Mouse (Mus musculus): ENCODE results near the gene Il17rb. TPM values are rescaled to one million over a fixed set of nuclear protein-coding genes. Genes with fewer than 3 reads are reported as not detected.

The Il17rb gene
- 1.8 TPM in 2 replicates for polyA plus RNA-seq (2015; fragmentation: Nextera tagmentation; extraction: Ambion mirVana)

DNA sequence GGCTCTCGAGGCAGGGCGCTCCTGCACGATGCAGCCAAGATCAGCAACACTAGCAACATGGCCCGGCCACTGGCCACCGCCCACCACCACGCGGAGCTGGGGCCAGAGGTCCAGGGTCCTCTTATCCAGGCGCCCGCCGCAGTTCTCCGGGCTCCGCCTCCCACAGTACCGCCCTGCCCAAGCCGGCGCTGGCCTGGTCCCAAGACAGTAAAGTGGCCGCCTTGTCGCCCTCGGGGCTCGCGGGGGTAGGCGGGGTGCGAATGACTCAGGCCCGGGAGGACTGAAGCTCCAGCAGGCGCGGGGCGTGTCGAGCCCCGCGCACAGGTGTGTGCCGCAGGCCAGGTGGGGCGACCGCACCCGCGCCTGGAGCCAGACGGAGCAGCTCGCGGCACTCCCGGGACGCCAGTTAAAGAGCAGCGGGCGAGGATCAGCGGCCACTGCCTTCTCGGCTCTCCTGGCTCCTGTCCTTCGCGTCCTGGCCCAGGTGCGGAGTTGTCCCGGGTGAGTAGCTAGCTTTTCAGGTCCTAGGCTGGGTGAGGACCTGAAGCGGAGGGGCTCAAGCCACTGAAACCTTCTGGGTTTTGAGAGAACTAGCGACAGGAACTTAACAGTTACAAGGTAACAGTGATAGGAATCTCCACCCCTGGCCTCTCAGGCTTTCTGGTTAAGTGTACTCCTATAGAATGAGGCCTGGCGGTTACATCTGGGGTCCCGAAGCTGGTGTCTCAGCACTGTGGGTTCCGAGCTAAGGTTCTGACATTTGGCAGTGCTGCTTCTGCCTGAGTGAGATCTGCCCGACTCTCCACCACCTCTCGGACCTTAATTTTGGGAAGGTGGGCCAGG is at the start of gene Il17rb, which contains the start of gene Chdh:
Gene Il17rb (minus strand): TSS at position 164 of the 843 bp plus-strand sequence.
Gene Chdh (plus strand): TSS at position 291 of the 843 bp plus-strand sequence.
- peak within 1 kb of the TSS; percentile 93 for H3K4me2 ChIP-seq
- 10% methylated on average over 54 of the region's 54 CpGs for WGBS
- H3K4me1 ChIP-seq (replicated peaks): peaks cover 10% of the 10 kb centered on the region
- H3K9me3 ChIP-seq: no peaks in the 10 kb centered on the region
- H3K9ac ChIP-seq: peak within 1 kb of the TSS; percentile 32
- no peaks in the 10 kb centered on the region for H3K36me3 ChIP-seq
- peak within 1 kb of the TSS; percentile 45 for H3K4me3 ChIP-seq
- peak; percentile 80 for ATAC-seq (ENCODE audit: low FRiP score, low read depth)
- peaks cover 6% of the 10 kb centered on the region; the same call in 1 of the 2 replicates for H3K27me3 ChIP-seq
- no peak within 1 kb of the TSS for H3K27ac ChIP-seq (replicated peaks)

DNA sequence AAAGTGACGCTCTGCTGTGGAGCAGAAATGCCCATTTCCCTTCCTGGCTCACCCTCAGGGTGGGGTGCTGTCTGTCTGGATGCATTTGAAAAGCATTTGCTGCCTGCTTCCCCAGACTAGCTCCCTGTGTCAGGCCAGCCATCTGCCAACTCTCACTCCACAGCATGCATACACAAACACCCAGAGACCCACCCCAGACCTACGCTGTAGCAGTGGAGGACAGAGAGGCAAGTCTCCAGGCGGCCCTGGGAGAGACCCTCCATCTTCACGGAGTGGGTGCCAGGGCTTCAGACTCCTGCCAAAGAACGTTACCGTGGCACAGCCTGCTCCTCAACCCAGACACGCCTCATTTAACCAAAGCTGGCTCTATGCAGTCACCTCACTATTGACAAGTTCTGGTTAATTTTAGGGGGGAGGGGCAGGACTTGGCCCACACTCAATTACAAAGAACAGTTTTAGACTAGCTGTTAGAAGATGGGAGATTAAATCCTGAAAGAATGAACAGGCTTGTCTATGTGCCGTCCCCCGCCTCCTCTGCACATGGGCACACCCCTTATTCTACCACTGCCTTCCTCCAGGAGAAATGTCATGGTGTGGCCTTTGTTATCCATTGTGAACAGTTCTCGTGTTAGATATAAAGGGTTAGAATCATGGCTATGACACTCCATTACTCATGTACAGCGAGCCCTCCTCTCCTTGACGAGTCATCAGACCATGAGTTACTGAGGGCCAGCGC is 47.5 kb upstream of the Il17rb start:
- H3K4me2 ChIP-seq: peak overlapping the region; percentile 5; the same call in 1 of the 2 replicates
- no peak overlapping the region for H3K9ac ChIP-seq
- H3K4me1 ChIP-seq (replicated peaks): peaks cover 11% of the 10 kb centered on the region
- H3K9me3 ChIP-seq: no peaks in the 10 kb centered on the region
- H3K27me3 ChIP-seq: no peaks in the 10 kb centered on the region
- H3K4me3 ChIP-seq: no peak overlapping the region
- no peaks in the 10 kb centered on the region for H3K36me3 ChIP-seq
- WGBS: 32% methylated on average over 13 of the region's 13 CpGs
- H3K27ac ChIP-seq (replicated peaks): peak overlapping the region; percentile 65
- ATAC-seq (ENCODE audit: low FRiP score, low read depth): peak; percentile 94

DNA sequence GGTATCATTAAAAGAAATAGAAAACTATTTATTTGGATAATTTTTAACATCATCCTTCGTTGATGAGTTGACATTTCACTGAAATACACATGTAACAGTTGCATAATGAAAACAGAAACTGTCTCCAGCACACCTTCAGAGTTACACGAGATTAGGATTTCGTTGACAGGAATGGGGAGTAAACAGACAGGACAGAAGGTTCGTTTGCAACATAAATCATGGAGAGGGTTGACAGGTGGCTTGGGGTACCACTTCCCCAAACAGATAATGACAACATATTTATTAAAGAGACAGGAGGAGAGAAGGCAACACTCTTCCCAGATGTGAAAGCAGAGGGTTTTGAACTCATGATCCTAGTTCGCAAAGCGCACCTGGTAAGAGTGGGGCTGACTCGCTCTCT is 46.2 kb upstream of the Il17rb start:
- 76% methylated on average over 7 of the region's 7 CpGs for WGBS
- Histone ChIP-seq H3K9ac (no peak overlapping the region), H3K9me3 (no peaks in the 10 kb centered on the region), H3K4me3 (no peak overlapping the region), H3K27me3 (no peaks in the 10 kb centered on the region), H3K4me1 (replicated peaks) (peaks cover 11% of the 10 kb centered on the region), H3K27ac (replicated peaks) (no peak overlapping the region), H3K4me2 (no peak overlapping the region), H3K36me3 (no peaks in the 10 kb centered on the region)
- no peak for ATAC-seq (ENCODE audit: low FRiP score, low read depth)

DNA sequence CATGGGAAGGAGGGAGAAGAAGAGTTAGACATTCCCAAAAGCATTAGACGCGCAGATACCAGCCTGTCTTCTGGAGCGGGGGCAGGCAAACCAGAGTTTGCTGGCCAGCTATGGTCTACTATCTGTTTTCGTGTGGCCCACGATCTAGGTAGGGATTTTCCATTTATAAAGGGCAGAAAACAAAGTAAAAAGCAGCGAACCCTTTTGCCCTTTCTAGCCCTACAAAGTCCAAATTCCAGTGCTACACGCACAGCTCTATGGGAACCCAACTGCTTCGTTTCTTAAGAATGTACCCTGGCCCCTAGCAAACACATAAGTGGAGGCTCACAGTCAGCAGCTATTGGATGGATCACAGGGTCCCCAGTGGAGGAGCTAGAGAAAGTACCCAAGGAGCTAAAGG is 41.6 kb upstream of the Il17rb start:
- Histone ChIP-seq H3K27me3 (no peaks in the 10 kb centered on the region), H3K9me3 (no peaks in the 10 kb centered on the region), H3K36me3 (peaks cover 11% of the 10 kb centered on the region), H3K9ac (no peak overlapping the region), H3K27ac (replicated peaks) (no peak overlapping the region), H3K4me1 (replicated peaks) (no peaks in the 10 kb centered on the region), H3K4me2 (no peak overlapping the region), H3K4me3 (no peak overlapping the region)
- WGBS: 89% methylated on average over 8 of the region's 8 CpGs
- ATAC-seq (ENCODE audit: low FRiP score, low read depth): no peak

DNA sequence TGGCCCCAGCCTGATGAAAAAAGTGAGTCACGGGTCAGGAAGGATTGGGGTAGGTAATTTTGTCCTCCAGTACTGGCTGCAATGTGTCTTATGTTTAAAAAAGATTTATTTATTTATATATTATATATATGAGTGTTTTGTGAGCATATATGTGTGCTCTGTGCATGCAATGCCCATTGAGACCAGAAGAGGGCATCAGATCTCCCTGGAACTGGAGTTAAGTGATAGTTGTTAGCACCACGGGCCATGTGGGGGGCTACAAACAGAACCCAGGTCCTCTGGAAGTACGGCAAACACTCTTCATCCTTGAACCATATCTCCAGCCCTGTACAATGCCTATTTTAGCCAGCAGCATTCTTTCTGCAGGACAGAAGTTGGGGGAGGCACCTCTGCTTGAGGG is 39.4 kb upstream of the Il17rb start:
- no peak overlapping the region for H3K4me3 ChIP-seq
- ATAC-seq (ENCODE audit: low FRiP score, low read depth): no peak
- H3K36me3 ChIP-seq: peaks cover 11% of the 10 kb centered on the region
- H3K4me2 ChIP-seq: no peak overlapping the region
- no peak overlapping the region for H3K9ac ChIP-seq
- H3K27me3 ChIP-seq: no peaks in the 10 kb centered on the region
- 90% methylated on average over 3 of the region's 3 CpGs for WGBS
- no peak overlapping the region for H3K27ac ChIP-seq (replicated peaks)
- no peaks in the 10 kb centered on the region for H3K9me3 ChIP-seq
- no peaks in the 10 kb centered on the region for H3K4me1 ChIP-seq (replicated peaks)

DNA sequence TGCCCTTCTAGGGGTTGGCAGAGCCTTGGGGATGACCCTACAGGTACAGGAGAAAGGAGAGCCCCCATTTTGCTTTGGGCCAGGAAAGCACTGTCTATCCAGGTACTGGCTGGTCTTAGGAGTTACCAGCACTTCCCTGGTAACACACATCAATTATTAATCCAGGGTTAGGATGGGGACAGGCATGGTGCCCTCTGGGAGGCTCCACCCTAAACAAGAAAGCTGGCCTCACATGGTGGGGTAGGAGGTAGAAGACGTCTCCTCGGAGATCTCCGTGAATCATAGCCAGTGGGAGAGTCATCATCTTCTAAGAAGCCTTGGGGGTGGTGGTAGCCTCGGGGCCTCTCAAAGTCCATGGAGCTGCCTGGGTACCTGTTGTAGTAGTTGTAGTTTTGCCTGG is 38.3 kb upstream of the Il17rb start:
- Histone ChIP-seq H3K27me3 (no peaks in the 10 kb centered on the region), H3K9me3 (no peaks in the 10 kb centered on the region), H3K4me3 (no peak overlapping the region), H3K27ac (replicated peaks) (no peak overlapping the region), H3K9ac (no peak overlapping the region), H3K36me3 (peaks cover 13% of the 10 kb centered on the region), H3K4me2 (no peak overlapping the region), H3K4me1 (replicated peaks) (no peaks in the 10 kb centered on the region)
- 96% methylated on average over 4 of the region's 4 CpGs for WGBS
- ATAC-seq (ENCODE audit: low FRiP score, low read depth): no peak

DNA sequence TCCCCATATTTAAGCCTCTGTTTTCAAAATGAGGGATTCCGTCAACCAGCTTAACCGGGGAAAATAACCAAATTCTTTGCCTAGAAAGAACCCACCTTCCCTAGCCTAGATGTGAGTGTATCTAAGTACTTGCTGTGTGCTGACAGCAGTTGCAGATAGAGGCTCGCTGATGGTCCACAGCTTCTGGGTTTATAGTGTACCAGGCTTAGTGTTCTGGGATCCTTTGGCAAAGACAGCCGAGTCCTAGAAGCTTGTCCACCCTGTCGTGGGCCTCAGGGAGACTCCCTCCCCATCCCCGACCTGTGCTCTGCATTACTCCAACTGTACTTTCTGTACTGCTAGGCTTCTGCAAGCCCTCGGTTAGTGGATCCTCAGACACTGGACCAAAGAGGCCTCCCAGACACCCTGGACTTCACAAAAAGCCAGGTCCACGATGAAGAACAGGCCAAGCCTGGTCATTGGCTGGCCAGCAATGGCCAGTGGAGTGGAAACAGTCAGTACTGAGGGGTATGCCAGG is 37.1 kb upstream of the Il17rb start:
- Histone ChIP-seq H3K4me1 (replicated peaks) (no peaks in the 10 kb centered on the region), H3K27me3 (no peaks in the 10 kb centered on the region), H3K36me3 (peaks cover 18% of the 10 kb centered on the region), H3K4me3 (no peak overlapping the region), H3K27ac (replicated peaks) (no peak overlapping the region), H3K9me3 (no peaks in the 10 kb centered on the region), H3K4me2 (no peak overlapping the region), H3K9ac (no peak overlapping the region)
- WGBS: 90% methylated on average over 8 of the region's 8 CpGs
- no peak for ATAC-seq (ENCODE audit: low FRiP score, low read depth)

DNA sequence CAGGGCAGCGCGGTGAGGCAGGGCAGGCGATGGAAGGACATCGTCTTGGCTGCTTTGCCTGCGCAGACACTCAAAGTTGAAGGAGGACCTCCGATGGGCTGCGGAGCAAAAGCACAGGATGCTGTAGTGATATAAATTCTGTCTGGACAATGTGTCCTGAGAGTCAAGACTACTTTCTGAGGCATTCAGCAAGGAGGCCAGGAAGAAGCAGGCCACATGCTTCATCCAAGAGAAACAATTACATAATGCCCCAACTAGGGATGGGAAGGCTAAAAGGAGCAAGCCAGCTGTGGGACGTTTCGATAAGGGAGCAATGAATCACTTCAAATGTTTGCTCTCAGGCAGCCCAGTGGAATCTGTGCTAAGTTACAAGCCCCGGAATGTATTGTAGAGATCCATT is 36.5 kb upstream of the Il17rb start:
- no peak overlapping the region for H3K4me2 ChIP-seq

DNA sequence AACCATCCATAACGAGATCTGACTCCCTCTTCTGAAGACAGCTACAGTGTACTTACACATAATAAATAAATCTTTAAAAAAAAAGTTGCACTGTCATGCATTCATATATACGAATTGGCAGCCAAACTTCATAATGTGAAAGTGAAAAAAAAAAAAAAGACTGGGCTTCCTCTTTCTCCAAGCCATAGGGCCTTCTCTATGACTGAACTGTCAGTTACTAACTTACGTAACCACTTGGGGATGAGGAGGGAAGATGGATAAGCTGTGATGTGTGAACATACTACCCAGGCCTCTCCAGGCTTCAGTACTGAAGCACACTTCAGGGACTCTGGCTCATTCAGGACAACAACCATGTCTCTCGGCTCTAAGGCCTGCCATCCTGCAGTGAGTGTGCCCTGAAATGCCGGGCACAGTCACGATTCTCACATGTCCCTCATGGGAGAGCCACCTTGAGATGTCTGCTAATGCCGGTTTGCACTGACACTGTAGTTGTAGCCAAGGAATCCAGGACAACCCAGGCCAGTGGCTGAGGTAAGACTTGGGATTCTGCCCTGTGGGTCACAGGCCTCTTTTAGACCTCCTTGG is 34.8 kb upstream of the Il17rb start:
- Histone ChIP-seq H3K9ac (no peak overlapping the region), H3K27me3 (no peaks in the 10 kb centered on the region), H3K4me2 (no peak overlapping the region), H3K9me3 (no peaks in the 10 kb centered on the region), H3K27ac (replicated peaks) (no peak overlapping the region), H3K36me3 (peaks cover 18% of the 10 kb centered on the region), H3K4me1 (replicated peaks) (no peaks in the 10 kb centered on the region), H3K4me3 (no peak overlapping the region)
- 93% methylated on average over 7 of the region's 7 CpGs for WGBS
- ATAC-seq (ENCODE audit: low FRiP score, low read depth): no peak

More for the DNA sequence above, 36.5 kb upstream of the Il17rb start:
- no peak for ATAC-seq (ENCODE audit: low FRiP score, low read depth)
- Histone ChIP-seq H3K27me3 (no peaks in the 10 kb centered on the region), H3K4me1 (replicated peaks) (no peaks in the 10 kb centered on the region), H3K9me3 (no peaks in the 10 kb centered on the region), H3K4me3 (no peak overlapping the region), H3K9ac (no peak overlapping the region), H3K27ac (replicated peaks) (no peak overlapping the region), H3K36me3 (peaks cover 18% of the 10 kb centered on the region)
- WGBS: 91% methylated on average over 10 of the region's 10 CpGs

DNA sequence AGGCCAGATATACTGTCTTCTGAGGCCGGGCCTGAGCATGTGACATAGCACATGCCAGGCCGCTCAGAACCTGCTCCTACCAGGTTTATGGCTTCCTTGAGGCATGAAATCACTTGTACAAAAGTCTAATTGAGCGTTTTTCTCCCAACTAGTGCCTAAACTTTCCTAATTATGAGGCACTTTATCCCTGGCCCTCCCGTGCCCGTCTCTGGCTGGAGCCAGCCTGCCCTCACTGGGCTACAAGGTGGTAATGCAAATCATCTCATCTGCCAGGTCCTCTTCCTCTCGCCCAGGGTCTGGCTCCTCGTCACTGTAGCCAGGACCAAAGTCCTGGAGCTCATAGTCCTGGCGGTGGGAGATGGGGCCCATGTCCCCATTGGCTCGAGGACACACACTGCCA is 33.1 kb upstream of the Il17rb start:
- Histone ChIP-seq H3K4me3 (no peak overlapping the region), H3K27me3 (no peaks in the 10 kb centered on the region), H3K9me3 (no peaks in the 10 kb centered on the region), H3K4me1 (replicated peaks) (no peaks in the 10 kb centered on the region), H3K9ac (no peak overlapping the region), H3K36me3 (peaks cover 11% of the 10 kb centered on the region), H3K27ac (replicated peaks) (no peak overlapping the region), H3K4me2 (no peak overlapping the region)
- WGBS: 91% methylated on average over 9 of the region's 9 CpGs
- no peak for ATAC-seq (ENCODE audit: low FRiP score, low read depth)

DNA sequence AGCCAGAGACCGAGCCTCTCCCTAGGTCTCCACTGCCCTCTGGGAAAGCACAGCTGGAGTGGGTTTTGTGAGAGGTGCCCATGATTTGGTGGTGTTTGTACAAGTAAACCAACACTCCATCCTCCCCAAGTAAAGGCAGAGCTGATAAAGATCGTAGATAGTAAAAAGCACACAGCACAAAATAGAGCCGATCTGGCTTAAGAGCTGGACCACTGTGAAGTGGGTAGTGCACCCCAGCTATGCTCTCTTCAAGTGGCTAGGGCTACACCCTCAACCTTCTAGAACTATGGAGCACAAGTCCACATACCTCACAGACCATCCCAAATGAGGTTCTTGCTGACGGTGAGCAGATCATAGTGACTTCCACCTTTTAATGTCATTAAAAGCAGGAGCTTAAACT is 30.7 kb upstream of the Il17rb start:
- no peak overlapping the region for H3K4me3 ChIP-seq
- no peak overlapping the region for H3K9ac ChIP-seq
- 81% methylated on average over 4 of the region's 4 CpGs for WGBS
- H3K9me3 ChIP-seq: no peaks in the 10 kb centered on the region
- peaks cover 7% of the 10 kb centered on the region; the same call in 1 of the 2 replicates for H3K36me3 ChIP-seq
- H3K4me1 ChIP-seq (replicated peaks): no peaks in the 10 kb centered on the region
- no peak overlapping the region for H3K4me2 ChIP-seq
- no peak overlapping the region for H3K27ac ChIP-seq (replicated peaks)
- no peak for ATAC-seq (ENCODE audit: low FRiP score, low read depth)
- no peaks in the 10 kb centered on the region for H3K27me3 ChIP-seq

DNA sequence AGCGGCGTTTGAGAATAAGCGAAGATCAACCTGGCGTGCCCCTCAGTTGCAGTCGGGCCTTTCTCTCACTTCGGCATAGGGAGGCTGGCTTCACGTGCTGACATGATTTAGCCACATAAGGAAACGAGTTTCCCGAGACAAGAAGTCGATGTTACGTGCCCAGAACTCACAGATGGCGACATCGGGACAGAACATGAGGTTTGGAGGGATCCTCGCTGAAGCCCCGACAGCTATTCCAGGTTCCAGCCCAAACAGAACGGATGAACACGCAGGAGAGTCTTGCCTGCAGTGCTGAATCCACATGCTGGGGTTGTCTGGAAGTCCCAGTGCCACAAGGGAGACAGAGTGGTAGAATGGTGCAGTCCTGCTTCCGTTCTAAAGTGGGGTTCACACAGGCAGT is 29.7 kb upstream of the Il17rb start:
- Histone ChIP-seq H3K9me3 (no peaks in the 10 kb centered on the region), H3K9ac (no peak overlapping the region), H3K36me3 (peaks cover 7% of the 10 kb centered on the region; the same call in 1 of the 2 replicates), H3K27ac (replicated peaks) (no peak overlapping the region), H3K27me3 (no peaks in the 10 kb centered on the region), H3K4me3 (no peak overlapping the region), H3K4me1 (replicated peaks) (no peaks in the 10 kb centered on the region), H3K4me2 (no peak overlapping the region)
- WGBS: 92% methylated on average over 18 of the region's 18 CpGs
- no peak for ATAC-seq (ENCODE audit: low FRiP score, low read depth)

Measured in hindbrain, embryonic 15.5 days (tissue).